Mouse (Mus musculus) midbrain, embryonic 15.5 days (tissue): ENCODE data around the gene Rem1. TPM values are rescaled to one million over a fixed set of nuclear protein-coding genes. Genes with fewer than 3 reads are reported as not detected.

ENCODE experiments used
- ATAC-seq: fragments of 200-750 bp; cut with Nextera tagmentation; replicated peaks from 2 replicates; pipeline ENCODE4 v1.8.0; 2017; ENCODE audit warnings: moderate TSS enrichment
- H3K27ac ChIP-seq: fragments of 300-500 bp; sonication (generic); 2 replicates; pipeline ENCODE4 v1.5.1; 2015; ENCODE audit warnings: mild to moderate bottlenecking, inconsistent platforms
- H3K27me3 ChIP-seq: fragments of 300-500 bp; sonication (generic); replicated peaks from 2 replicates; pipeline ENCODE4 v1.6.1; 2015; ENCODE audit warnings: inconsistent platforms
- H3K36me3 ChIP-seq: fragments of 300-500 bp; sonication (generic); replicated peaks from 2 replicates; pipeline ENCODE4 v1.6.1; 2015; ENCODE audit warnings: inconsistent platforms
- H3K4me1 ChIP-seq: fragments of 300-500 bp; sonication (generic); 2 replicates; pipeline ENCODE4 v1.6.1; 2015; ENCODE audit warnings: inconsistent platforms
- H3K4me2 ChIP-seq: fragments of 300-500 bp; sonication (generic); 2 replicates; pipeline ENCODE4 v1.6.1; 2015; ENCODE audit warnings: inconsistent platforms, mild to moderate bottlenecking, moderate library complexity
- H3K4me3 ChIP-seq: fragments of 300-500 bp; sonication (generic); 2 replicates; pipeline ENCODE4 v1.5.1; 2015; ENCODE audit warnings: mild to moderate bottlenecking, inconsistent platforms
- H3K9ac ChIP-seq: fragments of 300-500 bp; sonication (generic); 2 replicates; pipeline ENCODE4 v1.6.1; 2015; ENCODE audit warnings: mild to moderate bottlenecking, inconsistent platforms
- H3K9me3 ChIP-seq: fragments of 300-500 bp; sonication (generic); 2 replicates; pipeline ENCODE4 v1.6.1; 2016; ENCODE audit warnings: inconsistent platforms
- WGBS: fragments of 180-500 bp; shearing (Covaris S2); methylation state at CpG from one replicate; pipeline ENCODE4 v1.1.7; 2015; ENCODE audit warnings: mixed read lengths; 5-methylcytosine and 5-hydroxymethylcytosine counted together
- polyA plus RNA-seq: library from polyadenylated mRNA; unstranded; fragments of >200 nt; fragmentation: Nextera tagmentation; extraction: Ambion mirVana; gene quantifications from 2 replicates; pipeline ENCODE4 v1.2.1, GENCODE M21; 2015

Gene Rem1
- polyA plus RNA-seq, 1 experiment from 2014 or later, result 0.30 TPM

- 43% methylated on average over 8 of the region's 8 CpGs for WGBS
- ATAC-seq, result no peak
These were observed 14.6 kb upstream of the Rem1 start for GRCm38 (mm10) chr2:152612193-152612592.

GRCm38 (mm10) chr2:152615563-152615962 is 11.2 kb upstream of the Rem1 start:
- no peaks in the 10 kb centered on the region for H3K27me3 ChIP-seq
- ATAC-seq, result peak; percentile 78
- no peak overlapping the region for H3K4me3 ChIP-seq
- no peaks in the 10 kb centered on the region for H3K9me3 ChIP-seq
- H3K4me2 ChIP-seq, result no peak overlapping the region
- 10% methylated on average over 7 of the region's 7 CpGs for WGBS
- H3K9ac ChIP-seq, result no peak overlapping the region
- H3K4me1 ChIP-seq, result no peaks in the 10 kb centered on the region
- no peak overlapping the region for H3K27ac ChIP-seq
- no peaks in the 10 kb centered on the region for H3K36me3 ChIP-seq

More at GRCm38 (mm10) chr2:152612193-152612592, 14.6 kb upstream of the Rem1 start:
- Histone ChIP-seq H3K4me3 (no peak overlapping the region), H3K9ac (no peak overlapping the region), H3K9me3 (no peaks in the 10 kb centered on the region), H3K4me2 (no peak overlapping the region), H3K27me3 (no peaks in the 10 kb centered on the region), H3K4me1 (no peaks in the 10 kb centered on the region), H3K27ac (no peak overlapping the region), H3K36me3 (no peaks in the 10 kb centered on the region)

- WGBS, result 79% methylated on average over 6 of the region's 6 CpGs
- Histone ChIP-seq H3K36me3 (no peaks in the 10 kb centered on the region), H3K4me1 (no peaks in the 10 kb centered on the region), H3K4me2 (no peak overlapping the region), H3K27me3 (no peaks in the 10 kb centered on the region), H3K4me3 (no peak overlapping the region), H3K9me3 (no peaks in the 10 kb centered on the region), H3K9ac (no peak overlapping the region), H3K27ac (no peak overlapping the region)
- ATAC-seq, result no peak
These were observed 10.3 kb upstream of the Rem1 start for GRCm38 (mm10) chr2:152616470-152616869.

- H3K27me3 ChIP-seq, result no peaks in the 10 kb centered on the region
- 59% methylated on average over 5 of the region's 5 CpGs for WGBS
These were observed 9.4 kb upstream of the Rem1 start for GRCm38 (mm10) chr2:152617374-152617773.

GRCm38 (mm10) chr2:152620367-152621134 is 6.2 kb upstream of the Rem1 start:
- no peak overlapping the region for H3K4me3 ChIP-seq
- 74% methylated on average over 9 of the region's 9 CpGs for WGBS

More at GRCm38 (mm10) chr2:152617374-152617773, 9.4 kb upstream of the Rem1 start:
- no peak for ATAC-seq
- Histone ChIP-seq H3K9me3 (no peaks in the 10 kb centered on the region), H3K27ac (no peak overlapping the region), H3K4me2 (no peak overlapping the region), H3K4me1 (no peaks in the 10 kb centered on the region), H3K36me3 (no peaks in the 10 kb centered on the region), H3K9ac (no peak overlapping the region), H3K4me3 (no peak overlapping the region)

GRCm38 (mm10) chr2:152622151-152622550 is 4.6 kb upstream of the Rem1 start:
- ATAC-seq, result no peak
- 93% methylated on average over 13 of the region's 13 CpGs for WGBS
- Histone ChIP-seq H3K4me2 (no peak overlapping the region), H3K27me3 (peaks cover 14% of the 10 kb centered on the region), H3K36me3 (no peaks in the 10 kb centered on the region), H3K4me3 (no peak overlapping the region), H3K9ac (no peak overlapping the region), H3K9me3 (no peaks in the 10 kb centered on the region), H3K4me1 (peaks cover 21% of the 10 kb centered on the region), H3K27ac (no peak overlapping the region)

More at GRCm38 (mm10) chr2:152620367-152621134, 6.2 kb upstream of the Rem1 start:
- Histone ChIP-seq H3K27ac (no peak overlapping the region), H3K36me3 (no peaks in the 10 kb centered on the region), H3K4me2 (no peak overlapping the region), H3K9ac (no peak overlapping the region), H3K27me3 (no peaks in the 10 kb centered on the region), H3K4me1 (peaks cover 5% of the 10 kb centered on the region; the same call in 1 of the 2 replicates), H3K9me3 (no peaks in the 10 kb centered on the region)
- no peak for ATAC-seq

GRCm38 (mm10) chr2:152622953-152623352 is 3.8 kb upstream of the Rem1 start, which contains the start of gene Defb25:
Gene Defb25, minus strand, starts transcription at chr2:152623053.
- H3K27me3 ChIP-seq, result peaks cover 17% of the 10 kb centered on the region
- H3K9me3 ChIP-seq, result no peaks in the 10 kb centered on the region
- H3K4me2 ChIP-seq, result no peak within 1 kb of the TSS
- H3K4me1 ChIP-seq, result peaks cover 24% of the 10 kb centered on the region
- H3K4me3 ChIP-seq, result no peak within 1 kb of the TSS
- H3K9ac ChIP-seq, result no peak within 1 kb of the TSS
- no peaks in the 10 kb centered on the region for H3K36me3 ChIP-seq
- ATAC-seq, result no peak
- 87% methylated on average over 7 of the region's 7 CpGs for WGBS
- H3K27ac ChIP-seq, result no peak within 1 kb of the TSS

GRCm38 (mm10) chr2:152624566-152624965 is 2.2 kb upstream of the Rem1 start:
- Histone ChIP-seq H3K27me3 (peaks cover 32% of the 10 kb centered on the region), H3K4me1 (peaks cover 24% of the 10 kb centered on the region)

GRCm38 (mm10) chr2:152625256-152625655 is 1.5 kb upstream of the Rem1 start:
- H3K27ac ChIP-seq, result no peak overlapping the region
- 0% methylated on average over 1 of the region's 1 CpGs for WGBS
- H3K4me1 ChIP-seq, result peaks cover 24% of the 10 kb centered on the region
- H3K4me2 ChIP-seq, result no peak overlapping the region
- H3K36me3 ChIP-seq, result no peaks in the 10 kb centered on the region
- no peak overlapping the region for H3K9ac ChIP-seq
- peak; percentile 77 for ATAC-seq
- no peak overlapping the region for H3K4me3 ChIP-seq
- H3K27me3 ChIP-seq, result peaks cover 33% of the 10 kb centered on the region
- H3K9me3 ChIP-seq, result no peaks in the 10 kb centered on the region

More at GRCm38 (mm10) chr2:152624566-152624965, 2.2 kb upstream of the Rem1 start:
- no peak overlapping the region for H3K4me3 ChIP-seq
- no peak for ATAC-seq
- no peak overlapping the region for H3K9ac ChIP-seq
- WGBS, result 83% methylated on average over 2 of the region's 2 CpGs
- H3K9me3 ChIP-seq, result no peaks in the 10 kb centered on the region
- no peak overlapping the region for H3K4me2 ChIP-seq
- H3K27ac ChIP-seq, result no peak overlapping the region
- no peaks in the 10 kb centered on the region for H3K36me3 ChIP-seq

- Histone ChIP-seq H3K27ac (no peak overlapping the region), H3K4me2 (no peak overlapping the region), H3K9ac (no peak overlapping the region), H3K4me3 (no peak overlapping the region), H3K27me3 (peaks cover 33% of the 10 kb centered on the region), H3K4me1 (peaks cover 24% of the 10 kb centered on the region), H3K9me3 (no peaks in the 10 kb centered on the region), H3K36me3 (no peaks in the 10 kb centered on the region)
- WGBS, result 48% methylated on average over 17 of the region's 17 CpGs
- ATAC-seq, result no peak
These were observed 1.3 kb downstream of the Rem1 start for GRCm38 (mm10) chr2:152628066-152628465.

- 60% methylated on average over 3 of the region's 3 CpGs for WGBS
- H3K9ac ChIP-seq, result no peak overlapping the region
- peaks cover 33% of the 10 kb centered on the region for H3K27me3 ChIP-seq
- H3K4me3 ChIP-seq, result no peak overlapping the region
- ATAC-seq, result no peak
- H3K4me1 ChIP-seq, result peaks cover 28% of the 10 kb centered on the region
- H3K36me3 ChIP-seq, result no peaks in the 10 kb centered on the region
- H3K4me2 ChIP-seq, result no peak overlapping the region
- no peaks in the 10 kb centered on the region for H3K9me3 ChIP-seq
- no peak overlapping the region for H3K27ac ChIP-seq
These were observed 2.5 kb downstream of the Rem1 start for GRCm38 (mm10) chr2:152629239-152629638.

GRCm38 (mm10) chr2:152629904-152630303 is 3.2 kb downstream of the Rem1 start:
- no peak overlapping the region for H3K4me3 ChIP-seq
- H3K27ac ChIP-seq, result no peak overlapping the region
- no peaks in the 10 kb centered on the region for H3K36me3 ChIP-seq
- no peak overlapping the region for H3K9ac ChIP-seq
- H3K9me3 ChIP-seq, result no peaks in the 10 kb centered on the region
- no peak overlapping the region for H3K4me2 ChIP-seq
- H3K4me1 ChIP-seq, result peaks cover 28% of the 10 kb centered on the region
- 91% methylated on average over 6 of the region's 6 CpGs for WGBS
- ATAC-seq, result no peak
- H3K27me3 ChIP-seq, result peaks cover 33% of the 10 kb centered on the region

- Histone ChIP-seq H3K27ac (no peak overlapping the region), H3K9ac (no peak overlapping the region), H3K4me3 (no peak overlapping the region), H3K4me2 (peak overlapping the region; percentile 19), H3K36me3 (no peaks in the 10 kb centered on the region), H3K4me1 (peaks cover 4% of the 10 kb centered on the region; the same call in 1 of the 2 replicates), H3K27me3 (0 out of 2 replicates have a peak, but pooled peaks cover 12% of the 10 kb centered on the region), H3K9me3 (no peaks in the 10 kb centered on the region)
- no peak for ATAC-seq
- WGBS, result 45% methylated on average over 17 of the region's 17 CpGs
These were observed 6.6 kb downstream of the Rem1 start for GRCm38 (mm10) chr2:152633334-152633733.
